Mouse (Mus musculus) kidney, adult 10 weeks (tissue): ENCODE measurements around the gene Esp15. TPM values are rescaled to one million over a fixed set of nuclear protein-coding genes. Genes with fewer than 3 reads are reported as not detected.

Source experiments
- polyA plus RNA-seq: library from polyadenylated mRNA; stranded (reverse); fragments of 350-450 nt; fragmentation: Illumina TruSeq; extraction: RNeasy Lipid Tissue Mini Kit (QIAGEN cat#74804); gene quantifications from one replicate; pipeline ENCODE4 v1.2.3, GENCODE M21; 2014; ENCODE audit warnings: low read depth, low replicate concordance

Esp15 gene
- not detected for polyA plus RNA-seq

DNA sequence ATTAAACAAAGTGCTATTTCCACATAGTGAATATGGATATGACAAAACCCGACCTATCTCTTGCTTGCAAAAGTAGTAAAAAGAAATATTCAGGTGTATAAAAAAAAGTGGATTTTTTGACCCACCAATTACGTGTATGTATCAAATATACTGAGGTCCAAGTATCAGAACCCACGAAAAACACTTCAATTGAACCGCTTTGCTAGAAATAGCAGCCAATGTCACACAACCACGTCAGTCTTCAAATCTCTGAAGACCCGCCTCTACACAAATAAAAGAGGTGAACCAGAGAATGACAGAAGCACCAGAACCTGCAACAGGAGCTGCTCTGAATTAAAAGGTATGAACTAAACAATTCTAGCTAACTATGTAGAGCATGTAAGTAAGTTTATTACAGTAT lies at the start of gene Esp15:
TSS of gene Esp15 (plus strand) at position 301 of the 400 bp plus-strand sequence.

Other genes with a start within 250 kb of the Esp15 start
- gene Esp18, start 234.6 kb upstream of the Esp15 start, polyA plus RNA-seq: not detected
- gene Esp16, start 104.8 kb upstream of the Esp15 start, polyA plus RNA-seq: not detected